Mouse (Mus musculus) layer of hippocampus, adult 2 months (tissue): ENCODE results near the gene Galnt17. TPM values are rescaled to one million over a fixed set of nuclear protein-coding genes. Genes with fewer than 3 reads are reported as not detected.

Source experiments
- DNase-seq, 2 experiments: peaks; one replicate each; pipeline ENCODE4 v3.0.0; 2022; ENCODE audit warnings: low spot score in 2 of 2
- H3K27ac ChIP-seq: fragments of 200-600 bp; 2 replicates; pipeline ENCODE4 v1.8.1; 2022
- H3K4me3 ChIP-seq: fragments of 200-600 bp; 2 replicates; pipeline ENCODE4 v1.8.1; 2022; ENCODE audit warnings: mild to moderate bottlenecking
- CTCF ChIP-seq: fragments of 200-600 bp; conservative IDR thresholded peaks from 2 replicates; pipeline ENCODE4 v1.8.1; 2022; ENCODE audit warnings: antibody characterized with exemption, mild to moderate bottlenecking, moderate library complexity
- total RNA-seq, 2 experiments: library from RNA; stranded (reverse); gene quantifications; 2 replicates each; pipeline ENCODE4 v1.2.3; 2021

Gene Galnt17
- total RNA-seq, 2 experiments from 2014 or later: 125 to 135 TPM

GRCm38 (mm10) chr5:131094138-131094537 lies 214.2 kb downstream of the Galnt17 start:
- no peak for TF ChIP-seq CTCF
- DNase-seq: no peak
- Histone ChIP-seq H3K27ac (peak overlapping the region; percentile 74), H3K4me3 (no peak overlapping the region)

- peak; percentile 75 to 82 for DNase-seq
- no peak overlapping the region for H3K4me3 ChIP-seq
- no peak for TF ChIP-seq CTCF
- peak overlapping the region; percentile 89 for H3K27ac ChIP-seq
Measured at GRCm38 (mm10) chr5:131089876-131090275, 218.4 kb downstream of the Galnt17 start.

DNA sequence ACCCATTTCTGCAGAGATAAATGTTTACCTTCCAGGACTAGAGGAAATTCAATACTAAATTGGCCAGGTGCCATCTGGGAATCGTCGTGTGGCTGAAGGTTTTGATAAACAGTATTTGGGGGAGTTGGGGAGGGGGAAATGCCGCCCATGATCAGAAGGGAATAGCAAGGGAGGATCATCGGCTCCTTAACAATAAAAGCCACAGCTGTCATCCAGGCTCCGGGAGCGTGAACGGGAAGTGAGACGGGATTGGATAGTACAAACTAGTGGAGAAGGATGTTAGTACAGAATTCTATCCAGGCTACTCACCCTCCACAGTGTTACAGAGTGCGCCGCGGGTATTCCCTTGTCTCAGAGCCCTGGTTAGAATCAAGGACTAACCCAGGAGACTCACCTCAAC lies 219.4 kb downstream of the Galnt17 start:
- Histone ChIP-seq H3K27ac (peak overlapping the region; percentile 89), H3K4me3 (no peak overlapping the region)
- no peak for TF ChIP-seq CTCF
- no peak for DNase-seq

DNA sequence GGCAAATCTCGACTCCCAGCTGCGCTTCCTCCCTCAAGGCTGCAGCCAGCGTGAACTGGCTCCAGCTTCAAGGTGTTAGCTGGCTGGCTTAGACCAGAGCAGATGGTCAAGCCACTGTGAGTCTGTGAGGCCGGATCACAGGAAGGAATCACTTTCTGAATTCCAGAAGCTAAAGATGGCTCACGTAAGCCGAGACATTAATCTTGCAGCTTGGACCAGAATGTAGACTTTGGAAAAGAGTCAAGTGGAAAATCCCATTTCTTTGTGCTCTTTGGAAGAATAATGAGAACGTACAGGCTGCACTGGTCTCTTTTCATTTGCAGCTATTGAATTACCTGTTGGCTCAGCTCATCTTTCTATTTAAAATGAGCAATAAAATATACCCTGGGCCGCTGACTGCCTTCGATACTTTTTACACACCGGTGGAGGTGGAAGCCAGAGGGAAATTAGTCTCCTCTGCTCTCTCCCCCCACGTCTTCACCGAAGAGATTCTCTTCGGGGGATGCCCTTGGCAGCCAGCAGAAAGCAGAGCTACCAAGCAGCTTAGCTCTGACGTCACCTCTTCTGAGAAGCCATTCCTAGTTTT lies 225.1 kb downstream of the Galnt17 start:
- no peak overlapping the region for H3K4me3 ChIP-seq
- peak in 1 of 2 experiments; percentile 23 for DNase-seq
- TF ChIP-seq CTCF: no peak
- peak overlapping the region; percentile 72 for H3K27ac ChIP-seq

- Histone ChIP-seq H3K27ac (peak overlapping the region; percentile 14; the same call in 1 of the 2 replicates), H3K4me3 (no peak overlapping the region)
- TF ChIP-seq CTCF: peak; percentile 64
- no peak for DNase-seq
Measured at GRCm38 (mm10) chr5:131077682-131078081, 230.6 kb downstream of the Galnt17 start.

DNA sequence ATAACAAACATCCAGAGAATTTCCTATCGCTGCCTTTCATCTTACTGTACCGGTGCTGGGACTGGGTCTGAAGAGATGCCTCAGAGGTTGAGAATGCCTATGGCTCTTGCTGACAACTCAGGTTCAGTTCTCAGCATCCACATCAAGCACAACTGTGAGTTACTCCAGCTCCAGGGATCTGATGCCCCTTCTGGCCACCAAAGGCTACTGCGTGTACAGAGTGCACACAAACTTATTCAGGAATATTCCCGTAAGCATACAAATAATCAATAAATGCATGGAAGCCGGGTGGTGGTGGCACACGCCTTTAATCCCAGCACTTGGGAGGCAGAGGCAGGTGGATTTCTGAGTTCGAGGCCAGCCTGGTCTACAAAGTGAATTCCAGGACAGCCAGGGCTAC lies 232.5 kb downstream of the Galnt17 start:
- DNase-seq: no peak
- Histone ChIP-seq H3K27ac (no peak overlapping the region), H3K4me3 (no peak overlapping the region)
- TF ChIP-seq CTCF: peak; percentile 53

GRCm38 (mm10) chr5:131074295-131074694 lies 234.0 kb downstream of the Galnt17 start:
- no peak for DNase-seq
- no peak for TF ChIP-seq CTCF
- H3K27ac ChIP-seq: peak overlapping the region; percentile 24; the same call in 1 of the 2 replicates
- no peak overlapping the region for H3K4me3 ChIP-seq

- peak overlapping the region; percentile 94 for H3K27ac ChIP-seq
- no peak overlapping the region for H3K4me3 ChIP-seq
- TF ChIP-seq CTCF: no peak
- peak; percentile 83 to 89 for DNase-seq
Measured at GRCm38 (mm10) chr5:131065174-131065573, 243.1 kb downstream of the Galnt17 start.

GRCm38 (mm10) chr5:131048505-131048904 lies 259.8 kb downstream of the Galnt17 start:
- TF ChIP-seq CTCF: no peak
- H3K27ac ChIP-seq: peak overlapping the region; percentile 32; the same call in 1 of the 2 replicates
- H3K4me3 ChIP-seq: no peak overlapping the region
- DNase-seq: no peak

GRCm38 (mm10) chr5:131043130-131043529 lies 265.2 kb downstream of the Galnt17 start:
- DNase-seq: no peak
- H3K27ac ChIP-seq: no peak overlapping the region
- TF ChIP-seq CTCF: peak; percentile 33; the same call in 1 of the 2 replicates
- H3K4me3 ChIP-seq: no peak overlapping the region

- TF ChIP-seq CTCF: no peak
- Histone ChIP-seq H3K4me3 (no peak overlapping the region), H3K27ac (no peak overlapping the region)
- DNase-seq: no peak
Measured at GRCm38 (mm10) chr5:131040441-131040840, 267.9 kb downstream of the Galnt17 start.

- TF ChIP-seq CTCF: no peak
Measured at GRCm38 (mm10) chr5:131039611-131040313, 268.5 kb downstream of the Galnt17 start.

GRCm38 (mm10) chr5:131024506-131024905 lies 283.8 kb downstream of the Galnt17 start:
- DNase-seq: peak; percentile 42 to 43
- H3K27ac ChIP-seq: peak overlapping the region; percentile 90
- TF ChIP-seq CTCF: no peak
- no peak overlapping the region for H3K4me3 ChIP-seq

More at GRCm38 (mm10) chr5:131039611-131040313, 268.5 kb downstream of the Galnt17 start:
- no peak overlapping the region for H3K27ac ChIP-seq
- H3K4me3 ChIP-seq: no peak overlapping the region
- DNase-seq: no peak

GRCm38 (mm10) chr5:131022396-131022993 lies 285.8 kb downstream of the Galnt17 start:
- DNase-seq: peak in 1 of 2 experiments; percentile 8
- TF ChIP-seq CTCF: no peak
- Histone ChIP-seq H3K27ac (peak overlapping the region; percentile 90), H3K4me3 (no peak overlapping the region)
